ENCODE assay signal across 1 mouse cellular context in the genomic region with DNA sequence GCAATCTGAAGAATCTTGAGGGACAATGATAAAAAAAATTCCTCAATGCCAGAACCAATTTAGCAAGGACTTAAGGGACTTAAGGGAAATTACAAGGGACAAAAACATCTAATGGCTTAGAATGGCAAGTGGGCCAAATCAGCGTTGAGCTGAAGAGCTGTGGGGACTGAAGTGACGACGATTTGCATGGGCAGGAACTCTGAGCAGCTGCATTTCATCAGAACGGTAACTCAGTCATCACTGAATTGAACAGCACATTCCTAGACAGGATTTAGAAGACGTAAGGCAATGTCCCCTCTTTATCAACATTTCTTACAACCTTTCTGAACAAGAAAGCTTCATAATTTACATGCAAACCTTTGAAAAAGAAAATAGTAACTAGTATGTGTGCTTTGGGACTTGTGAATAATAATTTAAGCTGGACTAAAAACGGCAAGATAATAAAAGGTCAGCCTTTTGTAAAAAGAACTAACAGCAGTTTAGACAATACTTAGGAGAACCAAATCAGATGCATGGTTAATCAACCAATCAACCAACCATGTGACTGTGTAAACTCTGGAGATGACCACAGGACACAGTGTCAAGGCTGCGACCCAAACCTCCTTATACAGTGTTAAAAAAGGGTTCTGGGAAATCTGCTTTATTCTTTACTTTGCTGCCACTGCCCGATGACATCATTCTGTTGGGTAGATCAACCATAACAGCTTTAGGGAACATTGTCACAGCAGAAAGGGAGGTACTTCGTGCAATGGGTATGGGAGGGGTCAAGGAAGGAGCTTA.
TF ChIP-seq lines count a peak whose summit lies in the region.

No protein-coding gene starts in this region.

TF ChIP-seq in CH12.LX, 34 proteins besides CTCF, POLR2A, EP300 and RAD21 (continued from another document):
- peak; percentile 33; the same call in 1 of the 2 replicates for TF ChIP-seq IRF4 (IDR thresholded peaks at IDR 0.05; ENCODE audit: low read depth, low read length)
TF ChIP-seq in CH12.LX: peak in this region for 5.
